7 mouse cellular contexts compared by ENCODE assay signal in genomic region chr3:102159423-102160325, GRCm38 (mm10). TPM values are rescaled to one million over a fixed set of nuclear protein-coding genes. Genes with fewer than 3 reads are reported as not detected.
DNase-seq lines count a peak whose midpoint lies in the region; ATAC-seq and TF ChIP-seq lines count a peak whose summit lies in the region.

No protein-coding gene starts in this region.

- H3K27me3 ChIP-seq in midbrain, embryonic 11.5 days (ENCODE audit: control insufficient read depth, insufficient read depth, low read length) = no peaks in the 10 kb centered on the region
- peaks cover 24% of the 10 kb centered on the region for H3K27me3 ChIP-seq in midbrain, embryonic 10.5 days (ENCODE audit: low read depth, poor library complexity, severe bottlenecking)
- no peaks in the 10 kb centered on the region for H3K27me3 ChIP-seq in hindbrain, embryonic 15.5 days
- H3K27me3 ChIP-seq in lung, postnatal 0 days (replicated peaks; ENCODE audit: insufficient read depth, low read length) = no peaks in the 10 kb centered on the region

- H3K4me1 ChIP-seq in midbrain, embryonic 11.5 days (ENCODE audit: control insufficient read depth, insufficient read depth, low read length) = no peaks in the 10 kb centered on the region
- peaks cover 14% of the 10 kb centered on the region for H3K4me1 ChIP-seq in midbrain, embryonic 10.5 days
- H3K4me1 ChIP-seq in hindbrain, embryonic 15.5 days (replicated peaks) = no peaks in the 10 kb centered on the region
- H3K4me1 ChIP-seq in lung, postnatal 0 days (ENCODE audit: insufficient read depth, low read depth, low read length) = no peaks in the 10 kb centered on the region

- no peak overlapping the region for H3K4me3 ChIP-seq in midbrain, embryonic 11.5 days (ENCODE audit: low read depth, low read length)
- no peak overlapping the region for H3K4me3 ChIP-seq in midbrain, embryonic 10.5 days
- no peak overlapping the region for H3K4me3 ChIP-seq in hindbrain, embryonic 15.5 days
- H3K4me3 ChIP-seq in lung, postnatal 0 days (ENCODE audit: low read depth, low read length) = no peak overlapping the region

- H3K36me3 ChIP-seq in midbrain, embryonic 11.5 days (ENCODE audit: control insufficient read depth, insufficient read depth, low read length) = no peaks in the 10 kb centered on the region
- H3K36me3 ChIP-seq in midbrain, embryonic 10.5 days = peaks cover 36% of the 10 kb centered on the region
- no peaks in the 10 kb centered on the region for H3K36me3 ChIP-seq in hindbrain, embryonic 15.5 days
- H3K36me3 ChIP-seq in lung, postnatal 0 days (ENCODE audit: insufficient read depth, low read length) = peaks cover 9% of the 10 kb centered on the region; the same call in 1 of the 2 replicates

- H3K9me3 ChIP-seq in midbrain, embryonic 11.5 days (ENCODE audit: control insufficient read depth, low read length) = no peaks in the 10 kb centered on the region
- H3K9me3 ChIP-seq in midbrain, embryonic 10.5 days (replicated peaks) = no peaks in the 10 kb centered on the region
- H3K9me3 ChIP-seq in hindbrain, embryonic 15.5 days = no peaks in the 10 kb centered on the region
- no peaks in the 10 kb centered on the region for H3K9me3 ChIP-seq in lung, postnatal 0 days (ENCODE audit: low read length)

- no peak overlapping the region; the same call in 1 of the 2 replicates for H3K27ac ChIP-seq in midbrain, embryonic 11.5 days (ENCODE audit: low read depth, low read length)
- H3K27ac ChIP-seq in midbrain, embryonic 10.5 days (replicated peaks) = no peak overlapping the region
- peak overlapping the region; percentile 54; the same call in 1 of the 2 replicates for H3K27ac ChIP-seq in hindbrain, embryonic 15.5 days (replicated peaks)
- H3K27ac ChIP-seq in lung, postnatal 0 days (ENCODE audit: low read length) = 0 out of 2 replicates have a peak overlapping the region, but pooled peaks have one; percentile 3

- 69% methylated on average over 14 of the region's 14 CpGs for WGBS in midbrain, embryonic 11.5 days
- WGBS in midbrain, embryonic 10.5 days = 78% methylated on average over 14 of the region's 14 CpGs
- WGBS in hindbrain, embryonic 15.5 days = 62% methylated on average over 14 of the region's 14 CpGs
- 49% methylated on average over 14 of the region's 14 CpGs for WGBS in lung, postnatal 0 days

- H3K4me2 ChIP-seq in midbrain, embryonic 11.5 days = no peak overlapping the region
- no peak overlapping the region for H3K4me2 ChIP-seq in hindbrain, embryonic 15.5 days
- no peak overlapping the region for H3K4me2 ChIP-seq in lung, postnatal 0 days (replicated peaks; ENCODE audit: low read depth, low read length)

- TF ChIP-seq CTCF in lung, postnatal 0 days (IDR thresholded peaks at IDR 0.05) = no peak

- DNase-seq in midbrain, embryonic 11.5 days (ENCODE audit: low spot score, missing footprints) = no peak
- DNase-seq in midbrain, embryonic 10.5 days (ENCODE audit: low spot score) = no peak
- DNase-seq in adrenal gland, postnatal 36 days = peak; percentile 59 to 66
- peak; percentile 92 for DNase-seq in lung, postnatal 0 days (ENCODE audit: low spot score)
- DNase-seq in MN1 (ENCODE audit: low spot score) = no peak
- DNase-seq in left cerebral cortex, adult 8-10 months (ENCODE audit: low spot score in 2 of 2) = no peak

- H3K9ac ChIP-seq in midbrain, embryonic 11.5 days (ENCODE audit: low read length) = no peak overlapping the region
- no peak overlapping the region for H3K9ac ChIP-seq in hindbrain, embryonic 15.5 days
- no peak overlapping the region for H3K9ac ChIP-seq in lung, postnatal 0 days (replicated peaks; ENCODE audit: low read depth)

- TF ChIP-seq EP300 in lung, postnatal 0 days (IDR thresholded peaks at IDR 0.05) = peak; percentile 67; the same call in 1 of the 2 replicates

- ATAC-seq in midbrain, embryonic 11.5 days (ENCODE audit: low FRiP score) = 0 out of 2 replicates have a peak, but pooled peaks have one; percentile 27
- ATAC-seq in hindbrain, embryonic 15.5 days (ENCODE audit: low FRiP score, low read depth) = 0 out of 2 replicates have a peak, but pooled peaks have one; percentile 57
- peak; percentile 92 for ATAC-seq in lung, postnatal 0 days

RNA-seq across cellular contexts. Expression of gene Vangl1, which starts 44.8 kb away (rescaled TPM):
- polyA plus RNA-seq in midbrain, embryonic 11.5 days (2014; fragmentation: Nextera tagmentation; extraction: Ambion mirVana) = 9.3 and 10.2 TPM in 2 replicates
- polyA plus RNA-seq in midbrain, embryonic 10.5 days (2016; fragmentation: Nextera tagmentation; extraction: Ambion mirVana) = 11.0 and 13.1 TPM in 2 replicates
- total RNA-seq in adrenal gland, postnatal 36 days (2021) = 10 to 100 TPM; 30.4 to 33.9 TPM
- 9.1 and 9.5 TPM in 2 replicates for polyA plus RNA-seq in hindbrain, embryonic 15.5 days (2015; fragmentation: Nextera tagmentation; extraction: Ambion mirVana)
- 14.0 and 15.8 TPM in 2 replicates for polyA plus RNA-seq in lung, postnatal 0 days (2015; fragmentation: Nextera tagmentation; extraction: Ambion mirVana)
- 1 to 10 TPM; 3.7 to 9.5 (median 7.0) TPM for total RNA-seq in left cerebral cortex, adult 8-10 months (2022)

Comparison
In these comparisons a context has a peak if more than half of its experiments do, and no peak if none do; other contexts are left out.
1. ATAC-seq: peak in every context shown above with its lines; median percentile 92 in lung, postnatal 0 days; 57 in hindbrain, embryonic 15.5 days; 27 in midbrain, embryonic 11.5 days.
2. DNase-seq: peak in adrenal gland, postnatal 36 days (2 of 2) and lung, postnatal 0 days (single experiment); none in midbrain, embryonic 11.5 days (single experiment), midbrain, embryonic 10.5 days (single experiment), MN1 (single experiment) and left cerebral cortex, adult 8-10 months (0 of 2).
3. H3K27ac ChIP-seq: peak in hindbrain, embryonic 15.5 days (single experiment) and lung, postnatal 0 days (single experiment); none in midbrain, embryonic 11.5 days (single experiment) and midbrain, embryonic 10.5 days (single experiment).